Mouse (Mus musculus) cerebellum, adult 2 months (tissue): ENCODE measurements at regions not wholly inside any gene's neighbourhood (a gene's known extent, or its start where the extent isn't known, plus 50 kb on each side); places are given as distances from the start of the nearest gene placed in this dataset.
A peak's percentile ranks its signal among the peaks of the same experiment; 100 is the strongest.

Source experiments
- DNase-seq, 2 experiments: peaks; one replicate each; pipeline ENCODE4 v3.0.0; 2021
- H3K27ac ChIP-seq: fragments of 200-500 bp; 2 replicates; pipeline ENCODE4 v1.5.1; 2012; ENCODE audit warnings: low read length, control low read depth, inconsistent platforms; ENCODE audit not compliant: insufficient read depth
- H3K27me3 ChIP-seq: fragments of 200-500 bp; 2 replicates; pipeline ENCODE4 v1.6.1; 2012; ENCODE audit warnings: inconsistent platforms, mild to moderate bottlenecking, low read length, moderate library complexity; ENCODE audit not compliant: control insufficient read depth, insufficient read depth
- H3K4me1 ChIP-seq: fragments of 200-500 bp; 2 replicates; pipeline ENCODE4 v1.6.1; 2011; ENCODE audit warnings: low read length; ENCODE audit not compliant: control insufficient read depth, insufficient read depth
- H3K4me3 ChIP-seq: fragments of 200-500 bp; replicated peaks from 2 replicates; pipeline ENCODE3; 2011; ENCODE audit warnings: mild to moderate bottlenecking, low read depth, low read length, control low read depth; ENCODE audit not compliant: insufficient read depth
- CTCF ChIP-seq: fragments of 200-500 bp; IDR thresholded peaks from 2 replicates; pipeline ENCODE4 v1.5.1; 2011; ENCODE audit warnings: low read depth, mild to moderate bottlenecking, control low read depth, low read length, moderate library complexity, borderline replicate concordance; ENCODE audit not compliant: insufficient read depth
- POLR2A ChIP-seq: fragments of 200-500 bp; IDR thresholded peaks from 2 replicates; pipeline ENCODE4 v1.6.1; 2011; ENCODE audit warnings: low read length, control low read depth, borderline replicate concordance; ENCODE audit not compliant: insufficient read depth
- WGBS: fragments of 180-500 bp; shearing (Covaris S2); methylation state at CpG from one replicate; pipeline ENCODE4 v1.1.7; 2018; 5-methylcytosine and 5-hydroxymethylcytosine counted together

DNA sequence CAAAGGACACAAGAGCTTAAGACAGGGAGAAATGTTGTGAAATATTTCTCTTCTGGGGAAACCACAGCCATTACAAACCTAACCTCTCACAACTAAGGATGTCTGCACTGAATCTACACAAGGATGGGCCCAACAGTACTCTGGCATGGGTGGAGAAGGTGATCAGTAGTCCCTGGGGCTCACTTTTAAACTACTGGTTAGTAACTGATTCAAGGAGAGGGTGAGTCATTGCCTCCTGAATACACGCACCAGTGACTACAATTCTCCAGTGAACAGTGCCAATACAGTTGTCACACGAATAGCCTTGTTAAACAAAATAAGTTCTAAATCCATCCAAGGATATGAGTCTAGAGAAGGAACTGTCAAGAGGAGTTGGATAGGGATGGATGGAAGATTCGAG lies 232.6 kb upstream of the Gm21830 start:
- H3K27me3 ChIP-seq: no peaks in the 10 kb centered on the region
- no peak for TF ChIP-seq POLR2A
- TF ChIP-seq CTCF: no peak
- 62% methylated on average over 3 of the region's 3 CpGs for WGBS
- no peak overlapping the region for H3K4me3 ChIP-seq
- no peak for DNase-seq
- no peaks in the 10 kb centered on the region for H3K4me1 ChIP-seq
- H3K27ac ChIP-seq: no peak overlapping the region

DNA sequence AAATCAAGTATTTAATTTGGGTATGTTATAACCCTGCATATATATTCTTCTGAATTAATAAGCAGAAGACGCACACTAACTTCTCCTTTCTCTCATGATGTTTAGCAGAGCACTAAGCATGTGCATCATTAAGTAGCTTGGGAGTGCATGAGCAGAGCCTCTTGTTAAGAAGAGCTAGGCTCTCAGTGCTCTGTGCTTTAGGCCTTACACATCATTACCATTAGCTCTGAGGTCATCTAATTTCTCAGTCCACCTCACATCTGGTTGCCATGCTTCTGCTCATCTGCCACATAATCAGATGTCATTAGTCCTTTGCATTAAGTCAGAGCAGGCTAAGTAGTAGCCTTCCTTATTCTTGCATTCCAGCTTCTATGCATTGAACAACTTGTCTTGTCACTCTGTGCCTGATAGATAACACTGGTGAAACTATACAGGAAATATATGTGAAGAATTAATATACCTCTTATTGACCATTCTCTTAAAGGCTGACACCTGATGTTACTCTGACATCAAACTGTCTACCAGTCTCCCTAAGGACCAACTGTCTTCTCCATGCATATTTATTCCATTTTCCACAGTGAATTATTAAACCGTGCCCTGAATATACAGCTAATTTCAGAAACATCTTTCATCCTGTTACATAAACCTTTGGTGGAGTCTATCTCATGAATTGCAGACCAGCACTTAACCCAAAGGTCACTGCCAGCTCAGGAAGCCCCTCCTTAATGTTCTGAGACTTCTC lies 192.3 kb upstream of the Gm21830 start:
- WGBS: 74% methylated on average over 2 of the region's 2 CpGs
- no peak overlapping the region for H3K27ac ChIP-seq
- H3K4me3 ChIP-seq: no peak overlapping the region
- TF ChIP-seq CTCF (no peak), POLR2A (no peak)
- H3K4me1 ChIP-seq: no peaks in the 10 kb centered on the region
- no peaks in the 10 kb centered on the region for H3K27me3 ChIP-seq
- DNase-seq: no peak

DNA sequence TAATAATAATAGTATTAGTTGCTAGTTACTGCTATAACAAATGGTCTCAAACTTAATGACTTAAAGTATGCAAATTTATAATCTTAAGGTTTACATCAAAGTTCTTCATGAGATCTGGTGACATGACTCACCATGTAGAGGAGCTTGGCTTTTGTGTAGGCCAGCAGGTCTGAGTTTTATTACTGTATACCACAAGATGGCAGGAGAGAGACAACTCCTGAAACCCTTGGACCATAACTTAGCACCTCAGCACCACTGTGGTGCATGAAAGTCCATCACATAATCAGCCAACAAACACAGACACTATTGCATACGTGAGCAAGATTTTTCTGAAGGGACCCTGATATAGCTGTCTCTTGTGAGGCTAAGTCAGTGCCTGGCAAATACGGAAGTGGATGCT lies 187.2 kb upstream of the Gm21830 start:
- no peak overlapping the region for H3K27ac ChIP-seq
- H3K27me3 ChIP-seq: no peaks in the 10 kb centered on the region
- 77% methylated on average over 2 of the region's 2 CpGs for WGBS
- TF ChIP-seq POLR2A (no peak), CTCF (peak; percentile 11; the same call in 1 of the 2 replicates)
- DNase-seq: no peak
- no peaks in the 10 kb centered on the region for H3K4me1 ChIP-seq
- H3K4me3 ChIP-seq: no peak overlapping the region

DNA sequence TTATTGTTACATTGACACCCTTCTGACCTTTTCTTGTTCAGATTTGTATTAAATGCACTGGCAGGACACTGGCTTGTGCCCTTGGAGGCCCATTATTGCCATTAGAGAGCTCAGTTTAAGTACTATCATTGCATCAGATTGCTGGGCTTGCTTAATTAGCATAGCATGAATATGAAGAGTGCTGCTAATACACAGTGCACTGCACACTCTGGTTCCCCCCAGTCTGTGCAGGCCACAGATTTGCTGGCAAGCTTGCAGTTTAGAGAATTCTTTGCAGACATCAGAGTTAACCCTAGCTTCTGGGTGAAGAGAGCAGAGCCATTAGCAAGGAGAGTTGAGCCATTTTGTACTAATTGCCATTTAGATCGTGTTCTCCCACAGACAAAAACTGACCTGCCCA lies 156.1 kb upstream of the Gm21830 start:
- H3K27ac ChIP-seq: no peak overlapping the region
- 69% methylated on average over 1 of the region's 1 CpGs for WGBS
- H3K4me1 ChIP-seq: no peaks in the 10 kb centered on the region
- H3K4me3 ChIP-seq: no peak overlapping the region
- no peak for TF ChIP-seq CTCF
- TF ChIP-seq POLR2A: no peak
- DNase-seq: no peak
- H3K27me3 ChIP-seq: no peaks in the 10 kb centered on the region
